Mouse (Mus musculus): ENCODE measurements around the gene Hspg2. TPM values are rescaled to one million over a fixed set of nuclear protein-coding genes. Genes with fewer than 3 reads are reported as not detected.

Hspg2 gene
- polyA plus RNA-seq, 1 experiment from 2014 or later: 39.6 TPM

- ATAC-seq (ENCODE audit: low FRiP score, low TSS enrichment): no peak
- Histone ChIP-seq H3K4me3 (ENCODE audit: low read length) (peak overlapping the region; percentile 83), H3K9me3 (ENCODE audit: low read length) (no peaks in the 10 kb centered on the region), H3K27me3 (ENCODE audit: insufficient read depth, low read length) (no peaks in the 10 kb centered on the region), H3K9ac (replicated peaks; ENCODE audit: low read length) (peak overlapping the region; percentile 84), H3K4me1 (ENCODE audit: insufficient read depth, low read length) (peaks cover 76% of the 10 kb centered on the region), H3K4me2 (replicated peaks; ENCODE audit: low read depth, low read length) (peak overlapping the region; percentile 82), H3K27ac (ENCODE audit: low read length) (peak overlapping the region; percentile 87), H3K36me3 (ENCODE audit: insufficient read depth, low read length) (no peaks in the 10 kb centered on the region)
- WGBS: 28% methylated on average over 9 of the region's 9 CpGs
Observed at GRCm38 (mm10) chr4:137470701-137471317, 2.2 kb downstream of the Hspg2 start.

GRCm38 (mm10) chr4:137471326-137471725 is 2.8 kb downstream of the Hspg2 start:
- Histone ChIP-seq H3K4me3 (ENCODE audit: low read length) (peak overlapping the region; percentile 83), H3K27ac (ENCODE audit: low read length) (peak overlapping the region; percentile 87), H3K27me3 (ENCODE audit: insufficient read depth, low read length) (no peaks in the 10 kb centered on the region), H3K9ac (replicated peaks; ENCODE audit: low read length) (peak overlapping the region; percentile 84), H3K36me3 (ENCODE audit: insufficient read depth, low read length) (no peaks in the 10 kb centered on the region), H3K4me1 (ENCODE audit: insufficient read depth, low read length) (peaks cover 81% of the 10 kb centered on the region), H3K9me3 (ENCODE audit: low read length) (no peaks in the 10 kb centered on the region), H3K4me2 (replicated peaks; ENCODE audit: low read depth, low read length) (peak overlapping the region; percentile 82)
- 46% methylated on average over 8 of the region's 8 CpGs for WGBS
- peak; percentile 3; the same call in 1 of the 2 replicates for ATAC-seq (ENCODE audit: low FRiP score, low TSS enrichment)

- H3K9me3 ChIP-seq (ENCODE audit: low read length): no peaks in the 10 kb centered on the region
- H3K27ac ChIP-seq (ENCODE audit: low read length): peak overlapping the region; percentile 70
- 76% methylated on average over 8 of the region's 8 CpGs for WGBS
- peak overlapping the region; percentile 4; the same call in 1 of the 2 replicates for H3K4me2 ChIP-seq (replicated peaks; ENCODE audit: low read depth, low read length)
- H3K9ac ChIP-seq (replicated peaks; ENCODE audit: low read length): no peak overlapping the region
- no peaks in the 10 kb centered on the region for H3K27me3 ChIP-seq (ENCODE audit: insufficient read depth, low read length)
- H3K4me3 ChIP-seq (ENCODE audit: low read length): no peak overlapping the region
- no peaks in the 10 kb centered on the region for H3K36me3 ChIP-seq (ENCODE audit: insufficient read depth, low read length)
- ATAC-seq (ENCODE audit: low FRiP score, low TSS enrichment): no peak
- peaks cover 92% of the 10 kb centered on the region for H3K4me1 ChIP-seq (ENCODE audit: insufficient read depth, low read length)
Observed at GRCm38 (mm10) chr4:137473240-137473639, 4.7 kb downstream of the Hspg2 start.

GRCm38 (mm10) chr4:137473701-137474388 is 5.3 kb downstream of the Hspg2 start:
- H3K9ac ChIP-seq (replicated peaks; ENCODE audit: low read length): peak overlapping the region; percentile 45
- no peak for ATAC-seq (ENCODE audit: low FRiP score, low TSS enrichment)
- peak overlapping the region; percentile 70 for H3K27ac ChIP-seq (ENCODE audit: low read length)
- no peaks in the 10 kb centered on the region for H3K36me3 ChIP-seq (ENCODE audit: insufficient read depth, low read length)
- H3K4me2 ChIP-seq (replicated peaks; ENCODE audit: low read depth, low read length): peak overlapping the region; percentile 4; the same call in 1 of the 2 replicates
- no peaks in the 10 kb centered on the region for H3K27me3 ChIP-seq (ENCODE audit: insufficient read depth, low read length)
- WGBS: 52% methylated on average over 17 of the region's 18 CpGs
- peaks cover 97% of the 10 kb centered on the region for H3K4me1 ChIP-seq (ENCODE audit: insufficient read depth, low read length)
- H3K9me3 ChIP-seq (ENCODE audit: low read length): no peaks in the 10 kb centered on the region
- no peak overlapping the region for H3K4me3 ChIP-seq (ENCODE audit: low read length)

- Histone ChIP-seq H3K4me2 (replicated peaks; ENCODE audit: low read depth, low read length) (no peak overlapping the region), H3K36me3 (ENCODE audit: insufficient read depth, low read length) (no peaks in the 10 kb centered on the region), H3K27me3 (ENCODE audit: insufficient read depth, low read length) (no peaks in the 10 kb centered on the region), H3K9ac (replicated peaks; ENCODE audit: low read length) (no peak overlapping the region), H3K4me1 (ENCODE audit: insufficient read depth, low read length) (peaks cover 100% of the 10 kb centered on the region), H3K9me3 (ENCODE audit: low read length) (no peaks in the 10 kb centered on the region), H3K27ac (ENCODE audit: low read length) (no peak overlapping the region), H3K4me3 (ENCODE audit: low read length) (no peak overlapping the region)
- no peak for ATAC-seq (ENCODE audit: low FRiP score, low TSS enrichment)
- WGBS: 96% methylated on average over 7 of the region's 7 CpGs
Observed at GRCm38 (mm10) chr4:137474694-137475093, 6.1 kb downstream of the Hspg2 start.

GRCm38 (mm10) chr4:137475271-137476050 is 6.9 kb downstream of the Hspg2 start:
- peak overlapping the region; percentile 37 for H3K4me2 ChIP-seq (replicated peaks; ENCODE audit: low read depth, low read length)
- peak overlapping the region; percentile 98 for H3K27ac ChIP-seq (ENCODE audit: low read length)
- peak overlapping the region; percentile 57; the same call in 1 of the 2 replicates for H3K9ac ChIP-seq (replicated peaks; ENCODE audit: low read length)
- H3K36me3 ChIP-seq (ENCODE audit: insufficient read depth, low read length): no peaks in the 10 kb centered on the region
- peaks cover 100% of the 10 kb centered on the region for H3K4me1 ChIP-seq (ENCODE audit: insufficient read depth, low read length)
- H3K27me3 ChIP-seq (ENCODE audit: insufficient read depth, low read length): no peaks in the 10 kb centered on the region
- no peaks in the 10 kb centered on the region for H3K9me3 ChIP-seq (ENCODE audit: low read length)
- peak overlapping the region; percentile 5; the same call in 1 of the 2 replicates for H3K4me3 ChIP-seq (ENCODE audit: low read length)
- no peak for ATAC-seq (ENCODE audit: low FRiP score, low TSS enrichment)
- WGBS: 66% methylated on average over 13 of the region's 13 CpGs

GRCm38 (mm10) chr4:137476065-137476760 is 7.6 kb downstream of the Hspg2 start:
- Histone ChIP-seq H3K27me3 (ENCODE audit: insufficient read depth, low read length) (no peaks in the 10 kb centered on the region), H3K4me3 (ENCODE audit: low read length) (peak overlapping the region; percentile 6; the same call in 1 of the 2 replicates), H3K4me1 (ENCODE audit: insufficient read depth, low read length) (peaks cover 100% of the 10 kb centered on the region), H3K36me3 (ENCODE audit: insufficient read depth, low read length) (no peaks in the 10 kb centered on the region), H3K27ac (ENCODE audit: low read length) (peak overlapping the region; percentile 98), H3K4me2 (replicated peaks; ENCODE audit: low read depth, low read length) (peak overlapping the region; percentile 37), H3K9me3 (ENCODE audit: low read length) (no peaks in the 10 kb centered on the region), H3K9ac (replicated peaks; ENCODE audit: low read length) (peak overlapping the region; percentile 57)
- 23% methylated on average over 10 of the region's 10 CpGs for WGBS
- peak; percentile 13; the same call in 1 of the 2 replicates for ATAC-seq (ENCODE audit: low FRiP score, low TSS enrichment)

- no peaks in the 10 kb centered on the region for H3K9me3 ChIP-seq (ENCODE audit: low read length)
- no peak for ATAC-seq (ENCODE audit: low FRiP score, low TSS enrichment)
- H3K27me3 ChIP-seq (ENCODE audit: insufficient read depth, low read length): no peaks in the 10 kb centered on the region
- WGBS: 9% methylated on average over 17 of the region's 17 CpGs
- peak overlapping the region; percentile 37 for H3K4me2 ChIP-seq (replicated peaks; ENCODE audit: low read depth, low read length)
- H3K4me3 ChIP-seq (ENCODE audit: low read length): peak overlapping the region; percentile 6; the same call in 1 of the 2 replicates
- H3K27ac ChIP-seq (ENCODE audit: low read length): peak overlapping the region; percentile 98
- peaks cover 100% of the 10 kb centered on the region for H3K4me1 ChIP-seq (ENCODE audit: insufficient read depth, low read length)
- H3K36me3 ChIP-seq (ENCODE audit: insufficient read depth, low read length): no peaks in the 10 kb centered on the region
- H3K9ac ChIP-seq (replicated peaks; ENCODE audit: low read length): peak overlapping the region; percentile 57
Observed at GRCm38 (mm10) chr4:137476761-137477237, 8.2 kb downstream of the Hspg2 start.

- Histone ChIP-seq H3K27ac (ENCODE audit: low read length) (peak overlapping the region; percentile 98), H3K36me3 (ENCODE audit: insufficient read depth, low read length) (no peaks in the 10 kb centered on the region), H3K4me1 (ENCODE audit: insufficient read depth, low read length) (peaks cover 100% of the 10 kb centered on the region), H3K9me3 (ENCODE audit: low read length) (no peaks in the 10 kb centered on the region), H3K4me2 (replicated peaks; ENCODE audit: low read depth, low read length) (0 out of 2 replicates have a peak overlapping the region, but pooled peaks have one; percentile 37), H3K9ac (replicated peaks; ENCODE audit: low read length) (peak overlapping the region; percentile 57), H3K27me3 (ENCODE audit: insufficient read depth, low read length) (no peaks in the 10 kb centered on the region), H3K4me3 (ENCODE audit: low read length) (no peak overlapping the region)
- no peak for ATAC-seq (ENCODE audit: low FRiP score, low TSS enrichment)
- 51% methylated on average over 6 of the region's 6 CpGs for WGBS
Observed at GRCm38 (mm10) chr4:137477611-137478010, 9.0 kb downstream of the Hspg2 start.
